Mouse (Mus musculus): ENCODE measurements around the gene Bin2. TPM values are rescaled to one million over a fixed set of nuclear protein-coding genes. Genes with fewer than 3 reads are reported as not detected.

Gene Bin2
- polyA plus RNA-seq, 1 experiment from 2014 or later, result 2.4 TPM

DNA sequence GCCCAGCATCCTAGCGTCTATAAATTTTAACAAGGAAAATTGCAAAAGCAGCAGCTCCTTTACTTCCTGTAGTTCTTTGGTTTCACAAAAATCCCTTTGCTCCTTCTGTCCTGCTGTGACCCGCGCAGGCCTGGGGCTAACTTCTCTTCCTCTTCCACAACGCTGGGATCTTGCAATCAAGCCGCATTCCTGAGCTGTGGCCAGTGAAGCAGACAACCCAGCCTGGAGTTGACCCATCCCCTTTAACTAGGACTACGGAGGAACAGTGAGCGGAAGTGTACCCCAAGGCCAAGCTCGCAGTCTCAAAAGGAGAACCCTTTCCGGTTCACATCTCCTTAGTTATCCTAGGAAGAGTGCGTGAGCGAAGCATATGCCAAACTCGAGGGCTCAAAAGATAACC, 9.2 kb upstream of the Bin2 start:
- WGBS, result 56% methylated on average over 12 of the region's 12 CpGs
- Histone ChIP-seq H3K27me3 (ENCODE audit: control insufficient read depth, insufficient read depth, low read length) (no peaks in the 10 kb centered on the region), H3K4me2 (replicated peaks; ENCODE audit: low read depth, low read length) (no peak overlapping the region; the same call in 1 of the 2 replicates), H3K9me3 (ENCODE audit: control insufficient read depth, low read length) (no peaks in the 10 kb centered on the region), H3K27ac (ENCODE audit: low read depth, low read length) (peak overlapping the region; percentile 79), H3K4me1 (ENCODE audit: control insufficient read depth, insufficient read depth, low read length) (peaks cover 19% of the 10 kb centered on the region; the same call in 1 of the 2 replicates), H3K4me3 (ENCODE audit: low read length) (no peak overlapping the region), H3K9ac (ENCODE audit: low read depth, low read length) (no peak overlapping the region), H3K36me3 (ENCODE audit: control insufficient read depth, insufficient read depth, low read length) (no peaks in the 10 kb centered on the region)
- ATAC-seq (ENCODE audit: low FRiP score, low TSS enrichment), result no peak

DNA sequence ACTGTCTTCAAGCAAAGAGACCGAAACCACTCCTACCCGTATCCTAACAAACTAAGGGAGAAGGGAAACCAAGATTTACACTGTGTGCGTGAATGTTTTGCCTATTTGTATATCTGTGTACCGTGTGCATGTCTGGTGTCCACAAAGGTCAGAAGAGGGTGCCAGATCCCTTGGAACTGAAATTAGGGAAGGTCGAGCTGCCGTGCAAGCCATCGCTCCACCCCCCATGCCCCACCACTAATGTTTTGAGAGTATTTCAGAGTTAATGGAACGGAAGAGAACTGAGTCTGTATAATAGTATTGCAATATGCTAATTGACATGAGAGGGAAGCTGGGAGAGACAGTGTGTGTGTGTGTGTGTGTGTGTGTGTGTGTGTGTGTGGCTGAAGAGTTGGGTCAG, 8.3 kb upstream of the Bin2 start:
- Histone ChIP-seq H3K4me3 (ENCODE audit: low read length) (no peak overlapping the region), H3K27me3 (ENCODE audit: control insufficient read depth, insufficient read depth, low read length) (no peaks in the 10 kb centered on the region), H3K4me2 (replicated peaks; ENCODE audit: low read depth, low read length) (no peak overlapping the region), H3K9ac (ENCODE audit: low read depth, low read length) (no peak overlapping the region), H3K4me1 (ENCODE audit: control insufficient read depth, insufficient read depth, low read length) (peaks cover 19% of the 10 kb centered on the region; the same call in 1 of the 2 replicates), H3K36me3 (ENCODE audit: control insufficient read depth, insufficient read depth, low read length) (no peaks in the 10 kb centered on the region), H3K9me3 (ENCODE audit: control insufficient read depth, low read length) (no peaks in the 10 kb centered on the region), H3K27ac (ENCODE audit: low read depth, low read length) (no peak overlapping the region)
- 83% methylated on average over 8 of the region's 8 CpGs for WGBS
- no peak for ATAC-seq (ENCODE audit: low FRiP score, low TSS enrichment)

DNA sequence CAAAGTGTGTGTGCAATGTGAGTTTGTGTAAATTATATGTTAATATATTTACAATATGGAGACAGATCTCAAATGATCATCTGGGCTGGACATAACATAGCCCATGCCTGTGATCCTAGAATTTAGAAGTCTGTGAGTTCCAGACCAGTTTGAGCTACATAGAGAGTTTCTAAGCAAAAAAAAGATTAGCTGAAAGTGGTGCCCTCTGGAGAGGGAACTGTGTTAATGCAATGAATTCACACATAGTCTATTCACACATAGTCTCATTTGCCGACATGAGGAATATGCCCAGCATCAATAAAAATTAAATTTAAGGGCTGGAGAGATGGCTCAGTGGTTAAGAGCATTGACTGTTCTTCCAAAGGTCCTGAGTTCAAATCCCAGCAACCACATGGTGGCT, 7.2 kb upstream of the Bin2 start:
- no peak overlapping the region for H3K27ac ChIP-seq (ENCODE audit: low read depth, low read length)

DNA sequence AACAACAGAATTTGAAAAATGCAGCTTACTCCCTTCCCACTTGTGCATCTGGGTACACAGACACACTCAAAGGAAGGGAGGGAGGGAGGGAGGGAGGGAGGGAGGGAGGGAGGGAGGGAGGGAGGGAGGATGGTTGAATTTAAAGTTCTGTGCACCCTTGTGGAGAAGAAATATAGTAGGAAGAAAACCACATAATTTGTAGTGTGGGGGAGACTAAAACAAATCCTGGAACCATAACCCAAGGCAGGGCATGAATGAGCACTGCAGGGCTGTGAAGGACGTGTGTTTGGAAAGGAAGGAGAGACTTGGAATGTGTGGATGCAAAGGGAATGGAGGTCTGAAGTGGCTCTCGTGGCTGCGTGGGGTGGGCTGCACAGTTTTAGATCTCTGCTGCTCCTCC, 6.1 kb upstream of the Bin2 start:
- no peak overlapping the region for H3K4me3 ChIP-seq (ENCODE audit: low read length)
- WGBS, result 26% methylated on average over 3 of the region's 3 CpGs
- no peak overlapping the region for H3K9ac ChIP-seq (ENCODE audit: low read depth, low read length)
- peaks cover 12% of the 10 kb centered on the region; the same call in 1 of the 2 replicates for H3K4me1 ChIP-seq (ENCODE audit: control insufficient read depth, insufficient read depth, low read length)
- H3K9me3 ChIP-seq (ENCODE audit: control insufficient read depth, low read length), result no peaks in the 10 kb centered on the region
- H3K4me2 ChIP-seq (replicated peaks; ENCODE audit: low read depth, low read length), result no peak overlapping the region
- no peak overlapping the region for H3K27ac ChIP-seq (ENCODE audit: low read depth, low read length)
- no peaks in the 10 kb centered on the region for H3K36me3 ChIP-seq (ENCODE audit: control insufficient read depth, insufficient read depth, low read length)
- H3K27me3 ChIP-seq (ENCODE audit: control insufficient read depth, insufficient read depth, low read length), result no peaks in the 10 kb centered on the region
- no peak for ATAC-seq (ENCODE audit: low FRiP score, low TSS enrichment)

More for the DNA sequence above, 7.2 kb upstream of the Bin2 start:
- H3K4me2 ChIP-seq (replicated peaks; ENCODE audit: low read depth, low read length), result no peak overlapping the region
- no peak overlapping the region for H3K9ac ChIP-seq (ENCODE audit: low read depth, low read length)
- no peaks in the 10 kb centered on the region for H3K27me3 ChIP-seq (ENCODE audit: control insufficient read depth, insufficient read depth, low read length)
- peaks cover 19% of the 10 kb centered on the region; the same call in 1 of the 2 replicates for H3K4me1 ChIP-seq (ENCODE audit: control insufficient read depth, insufficient read depth, low read length)
- H3K36me3 ChIP-seq (ENCODE audit: control insufficient read depth, insufficient read depth, low read length), result no peaks in the 10 kb centered on the region
- no peak for ATAC-seq (ENCODE audit: low FRiP score, low TSS enrichment)
- H3K4me3 ChIP-seq (ENCODE audit: low read length), result no peak overlapping the region
- WGBS, result 85% methylated on average over 1 of the region's 1 CpGs
- no peaks in the 10 kb centered on the region for H3K9me3 ChIP-seq (ENCODE audit: control insufficient read depth, low read length)

DNA sequence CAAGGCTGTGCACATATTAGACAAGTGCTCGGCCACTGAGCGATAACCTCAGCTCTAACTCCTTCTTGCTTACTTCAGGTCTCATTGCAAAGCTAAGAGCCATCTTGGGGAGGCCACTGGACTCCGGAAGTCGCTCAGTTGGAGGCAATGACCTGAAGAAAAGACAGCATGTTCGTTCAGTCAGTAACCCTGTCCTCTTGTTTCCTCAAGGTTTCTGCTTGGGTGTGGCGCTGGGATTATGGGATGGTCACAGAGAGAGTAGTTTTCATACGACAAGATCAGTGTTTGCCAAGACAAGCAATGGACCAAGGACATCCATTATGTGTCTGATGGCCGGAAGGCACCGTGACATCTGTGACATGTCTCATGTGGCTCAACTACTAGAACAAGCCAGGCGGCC, 5.2 kb upstream of the Bin2 start:
- 84% methylated on average over 10 of the region's 10 CpGs for WGBS
- no peaks in the 10 kb centered on the region for H3K9me3 ChIP-seq (ENCODE audit: control insufficient read depth, low read length)
- no peak overlapping the region for H3K4me2 ChIP-seq (replicated peaks; ENCODE audit: low read depth, low read length)
- no peaks in the 10 kb centered on the region for H3K27me3 ChIP-seq (ENCODE audit: control insufficient read depth, insufficient read depth, low read length)
- H3K4me3 ChIP-seq (ENCODE audit: low read length), result no peak overlapping the region
- no peak for ATAC-seq (ENCODE audit: low FRiP score, low TSS enrichment)
- 0 out of 2 replicates have a peak, but pooled peaks cover 10% of the 10 kb centered on the region for H3K4me1 ChIP-seq (ENCODE audit: control insufficient read depth, insufficient read depth, low read length)
- no peaks in the 10 kb centered on the region for H3K36me3 ChIP-seq (ENCODE audit: control insufficient read depth, insufficient read depth, low read length)
- peak overlapping the region; percentile 30; the same call in 1 of the 2 replicates for H3K27ac ChIP-seq (ENCODE audit: low read depth, low read length)
- no peak overlapping the region for H3K9ac ChIP-seq (ENCODE audit: low read depth, low read length)

DNA sequence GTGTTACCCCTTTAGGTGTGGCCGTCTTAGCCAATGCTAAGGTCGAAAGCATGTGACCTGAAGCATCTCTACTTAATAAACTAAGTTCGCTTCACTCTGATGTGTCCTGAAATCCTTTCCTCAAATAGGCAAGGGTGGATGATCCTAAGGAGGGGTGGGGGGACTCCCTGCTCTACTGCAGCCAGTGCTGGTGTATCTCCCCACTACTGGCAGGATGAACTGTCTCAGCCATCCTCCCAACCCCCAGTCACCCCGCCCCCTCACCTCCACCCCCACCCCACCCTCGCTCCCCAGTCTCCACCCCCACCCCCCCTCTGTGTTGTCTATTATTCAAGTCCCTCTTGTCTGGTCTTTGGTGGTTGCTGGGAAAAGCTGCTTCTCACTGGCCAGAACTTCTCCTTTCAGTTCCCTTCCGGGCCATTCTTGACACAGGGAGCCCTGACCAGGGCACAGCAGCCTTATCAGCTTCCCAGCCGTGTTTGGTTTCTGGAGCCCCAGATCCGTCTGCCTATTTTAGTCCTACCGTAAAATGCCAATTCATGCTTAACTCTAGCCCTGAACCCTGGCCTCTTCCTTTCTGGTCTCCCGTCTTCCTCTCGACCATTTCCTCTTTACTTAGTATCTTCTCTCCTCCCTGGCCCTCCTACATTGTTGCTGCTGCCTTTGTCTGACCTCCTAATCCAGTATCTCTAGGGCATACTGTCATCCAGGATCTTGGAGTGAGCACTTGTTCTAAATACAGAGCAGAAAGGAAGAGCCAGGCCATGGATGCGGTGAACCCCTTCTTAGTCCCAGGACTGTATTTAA, 4.4 kb upstream of the Bin2 start:
- H3K9me3 ChIP-seq (ENCODE audit: control insufficient read depth, low read length), result no peaks in the 10 kb centered on the region
- H3K4me1 ChIP-seq (ENCODE audit: control insufficient read depth, insufficient read depth, low read length), result 0 out of 2 replicates have a peak, but pooled peaks cover 8% of the 10 kb centered on the region
- H3K4me2 ChIP-seq (replicated peaks; ENCODE audit: low read depth, low read length), result no peak overlapping the region
- no peak for ATAC-seq (ENCODE audit: low FRiP score, low TSS enrichment)
- peak overlapping the region; percentile 30; the same call in 1 of the 2 replicates for H3K27ac ChIP-seq (ENCODE audit: low read depth, low read length)
- H3K9ac ChIP-seq (ENCODE audit: low read depth, low read length), result no peak overlapping the region
- H3K36me3 ChIP-seq (ENCODE audit: control insufficient read depth, insufficient read depth, low read length), result no peaks in the 10 kb centered on the region
- 54% methylated on average over 12 of the region's 12 CpGs for WGBS
- no peaks in the 10 kb centered on the region for H3K27me3 ChIP-seq (ENCODE audit: control insufficient read depth, insufficient read depth, low read length)
- no peak overlapping the region for H3K4me3 ChIP-seq (ENCODE audit: low read length)

DNA sequence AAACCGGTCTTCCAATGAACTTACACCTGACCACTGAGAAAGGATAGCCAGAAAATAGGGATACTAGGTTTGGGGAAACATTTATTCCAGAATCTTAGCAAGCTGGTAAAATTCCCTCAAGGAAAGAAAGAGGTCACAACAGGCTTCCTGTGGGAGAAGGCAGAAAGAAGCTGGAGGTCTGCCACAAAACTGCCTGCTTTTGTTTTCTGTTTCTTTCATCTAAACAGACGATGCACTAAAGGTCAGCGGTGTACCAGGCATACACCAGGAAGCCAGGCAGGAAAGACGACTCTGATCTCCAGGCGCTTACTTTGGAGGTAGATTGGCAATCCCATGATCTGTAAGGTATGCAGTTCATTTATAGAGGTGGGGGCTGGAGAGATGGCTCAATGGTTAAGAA, 1.5 kb upstream of the Bin2 start:
- Histone ChIP-seq H3K4me2 (replicated peaks; ENCODE audit: low read depth, low read length) (no peak overlapping the region), H3K27ac (ENCODE audit: low read depth, low read length) (no peak overlapping the region), H3K4me1 (ENCODE audit: control insufficient read depth, insufficient read depth, low read length) (peaks cover 17% of the 10 kb centered on the region; the same call in 1 of the 2 replicates), H3K27me3 (ENCODE audit: control insufficient read depth, insufficient read depth, low read length) (no peaks in the 10 kb centered on the region), H3K9me3 (ENCODE audit: control insufficient read depth, low read length) (no peaks in the 10 kb centered on the region), H3K36me3 (ENCODE audit: control insufficient read depth, insufficient read depth, low read length) (no peaks in the 10 kb centered on the region), H3K9ac (ENCODE audit: low read depth, low read length) (no peak overlapping the region), H3K4me3 (ENCODE audit: low read length) (no peak overlapping the region)
- 71% methylated on average over 5 of the region's 5 CpGs for WGBS
- no peak for ATAC-seq (ENCODE audit: low FRiP score, low TSS enrichment)

DNA sequence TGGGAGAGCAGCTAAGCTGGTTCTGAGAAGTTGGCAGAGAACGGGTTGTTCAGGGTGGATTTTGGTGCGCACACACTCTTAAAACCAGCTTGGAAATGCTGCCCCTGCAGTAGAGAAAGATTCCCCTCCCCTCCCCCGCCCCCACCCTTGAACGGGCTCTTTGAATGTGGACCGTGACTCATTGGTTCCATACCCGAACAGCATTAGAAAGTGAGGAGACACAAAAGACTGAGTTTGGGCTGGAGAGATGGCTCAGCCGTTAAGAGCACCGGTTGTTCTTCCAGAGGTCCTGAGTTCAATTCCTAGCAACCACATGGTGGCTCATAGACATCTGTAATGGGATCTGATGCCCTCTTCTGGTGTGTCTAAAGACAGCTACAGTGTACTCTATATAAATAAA, 651 bp upstream of the Bin2 start:
- ATAC-seq (ENCODE audit: low FRiP score, low TSS enrichment), result no peak
- H3K4me1 ChIP-seq (ENCODE audit: control insufficient read depth, insufficient read depth, low read length), result peaks cover 17% of the 10 kb centered on the region; the same call in 1 of the 2 replicates

DNA sequence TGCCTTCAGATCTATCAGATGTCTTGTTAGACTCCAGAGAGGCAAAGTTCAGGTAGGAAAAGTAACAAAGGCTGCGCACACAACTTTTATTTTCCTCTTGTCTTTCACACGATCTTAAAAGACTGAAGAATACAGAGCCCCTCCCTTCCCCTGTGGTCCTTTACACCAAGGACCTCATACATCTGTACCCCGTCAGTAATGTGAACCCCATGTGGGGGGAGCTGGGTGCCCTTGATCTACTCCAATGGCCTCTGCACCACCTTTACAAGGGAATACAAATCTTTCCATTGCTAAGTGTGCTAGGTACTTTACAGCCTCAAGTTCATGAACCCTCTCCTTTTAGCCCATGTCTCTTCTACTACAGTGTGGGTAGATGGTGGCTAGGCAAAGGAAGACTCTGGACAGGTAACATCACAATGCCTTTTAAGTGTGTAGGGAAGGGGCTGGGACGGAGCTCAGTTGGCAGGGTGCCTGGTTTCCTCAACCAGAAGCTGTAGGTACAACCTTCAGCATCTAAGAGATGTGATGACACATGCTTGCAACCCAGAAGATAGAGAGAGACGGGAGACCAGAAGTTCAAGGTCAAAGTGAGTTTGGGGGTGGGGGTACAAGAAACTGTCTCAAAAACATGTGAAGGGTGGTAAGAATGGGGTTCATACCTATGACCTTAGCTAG, 1.3 kb downstream of the Bin2 start:
- Histone ChIP-seq H3K36me3 (ENCODE audit: control insufficient read depth, insufficient read depth, low read length) (no peaks in the 10 kb centered on the region), H3K9me3 (ENCODE audit: control insufficient read depth, low read length) (no peaks in the 10 kb centered on the region), H3K27me3 (ENCODE audit: control insufficient read depth, insufficient read depth, low read length) (no peaks in the 10 kb centered on the region), H3K9ac (ENCODE audit: low read depth, low read length) (no peak overlapping the region), H3K4me1 (ENCODE audit: control insufficient read depth, insufficient read depth, low read length) (peaks cover 12% of the 10 kb centered on the region; the same call in 1 of the 2 replicates), H3K4me3 (ENCODE audit: low read length) (no peak overlapping the region), H3K4me2 (replicated peaks; ENCODE audit: low read depth, low read length) (no peak overlapping the region), H3K27ac (ENCODE audit: low read depth, low read length) (no peak overlapping the region)
- 76% methylated on average over 5 of the region's 5 CpGs for WGBS
- no peak for ATAC-seq (ENCODE audit: low FRiP score, low TSS enrichment)

More for the DNA sequence above, 651 bp upstream of the Bin2 start:
- no peaks in the 10 kb centered on the region for H3K27me3 ChIP-seq (ENCODE audit: control insufficient read depth, insufficient read depth, low read length)
- H3K4me2 ChIP-seq (replicated peaks; ENCODE audit: low read depth, low read length), result no peak overlapping the region
- no peaks in the 10 kb centered on the region for H3K36me3 ChIP-seq (ENCODE audit: control insufficient read depth, insufficient read depth, low read length)
- H3K4me3 ChIP-seq (ENCODE audit: low read length), result no peak overlapping the region
- H3K9ac ChIP-seq (ENCODE audit: low read depth, low read length), result no peak overlapping the region
- WGBS, result 89% methylated on average over 8 of the region's 8 CpGs
- no peak overlapping the region for H3K27ac ChIP-seq (ENCODE audit: low read depth, low read length)
- H3K9me3 ChIP-seq (ENCODE audit: control insufficient read depth, low read length), result no peaks in the 10 kb centered on the region
